Mouse (Mus musculus): ENCODE data around the gene Scarf2.

Gene Scarf2

DNA sequence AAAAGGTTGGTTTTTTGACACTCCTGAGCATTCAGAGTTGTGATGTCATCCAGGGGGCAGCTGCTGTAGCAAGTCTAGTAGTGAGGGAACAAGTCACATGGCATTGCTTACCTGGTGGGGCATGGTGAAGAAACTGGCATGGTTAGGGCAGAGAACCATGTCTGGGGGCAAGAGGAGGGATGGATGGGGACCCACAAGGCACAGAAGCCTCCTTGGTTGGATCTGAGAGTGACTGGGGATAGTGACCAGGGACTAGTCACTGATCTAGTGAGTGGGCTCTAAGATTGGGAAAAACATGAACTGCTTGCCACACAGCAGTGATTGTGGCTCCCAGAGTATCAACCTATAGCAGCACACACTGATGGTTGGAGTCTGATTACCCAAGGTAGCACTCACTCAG, 2.5 kb downstream of the Scarf2 start:
- no peak for DNase-seq (ENCODE audit: low spot score in 2 of 2)

DNA sequence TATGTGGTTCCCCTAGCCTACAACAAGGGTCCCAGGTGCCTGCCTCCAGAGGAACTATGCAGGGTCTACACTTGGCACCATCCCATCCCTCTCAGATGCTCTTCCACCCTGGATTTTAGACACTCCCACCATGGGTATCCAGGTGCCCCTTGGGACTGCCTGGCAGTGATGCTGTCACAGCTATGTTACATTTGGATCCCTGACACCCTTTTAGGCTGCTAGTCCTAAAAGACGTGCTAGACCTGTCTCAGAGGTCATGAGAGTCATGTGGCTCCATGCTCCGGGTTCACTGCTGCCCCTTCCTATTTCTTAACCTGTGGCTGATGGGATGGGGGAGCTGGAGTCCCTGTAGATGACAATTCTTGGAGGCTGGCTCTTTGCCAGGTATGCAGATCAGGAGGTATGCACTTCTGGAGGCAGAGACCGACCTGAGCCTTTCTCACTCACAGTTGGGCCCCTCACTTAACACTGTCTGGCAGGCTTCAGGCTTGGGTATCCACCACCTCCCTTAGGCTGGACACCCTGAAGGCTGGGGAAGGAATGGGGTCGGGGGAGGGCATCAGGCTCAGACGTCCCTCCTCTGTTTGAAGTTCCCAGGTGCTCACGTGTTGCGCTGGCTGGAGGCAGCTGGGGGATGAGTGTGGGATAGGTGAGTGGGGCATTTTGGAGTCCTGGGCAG, 4.8 kb downstream of the Scarf2 start:
- DNase-seq (ENCODE audit: low spot score in 2 of 2), result no peak

DNA sequence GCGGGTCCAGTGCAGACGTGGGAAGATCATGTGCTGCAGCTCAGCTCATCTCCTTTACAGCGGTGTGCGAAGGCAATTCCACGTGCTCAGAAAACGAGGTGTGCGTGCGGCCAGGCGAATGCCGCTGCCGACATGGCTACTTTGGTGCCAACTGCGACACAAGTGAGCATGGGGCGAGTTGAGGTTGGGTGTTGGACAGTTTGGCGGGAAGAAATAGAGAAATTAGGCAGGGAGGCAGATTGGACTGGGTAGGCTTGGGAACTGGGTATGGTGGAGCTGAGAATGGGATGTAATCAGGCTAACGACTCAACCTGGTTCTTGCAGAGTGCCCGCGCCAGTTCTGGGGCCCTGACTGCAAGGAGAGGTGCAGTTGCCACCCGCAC, 5.4 kb downstream of the Scarf2 start:
- no peak for DNase-seq (ENCODE audit: low spot score in 2 of 2)

DNA sequence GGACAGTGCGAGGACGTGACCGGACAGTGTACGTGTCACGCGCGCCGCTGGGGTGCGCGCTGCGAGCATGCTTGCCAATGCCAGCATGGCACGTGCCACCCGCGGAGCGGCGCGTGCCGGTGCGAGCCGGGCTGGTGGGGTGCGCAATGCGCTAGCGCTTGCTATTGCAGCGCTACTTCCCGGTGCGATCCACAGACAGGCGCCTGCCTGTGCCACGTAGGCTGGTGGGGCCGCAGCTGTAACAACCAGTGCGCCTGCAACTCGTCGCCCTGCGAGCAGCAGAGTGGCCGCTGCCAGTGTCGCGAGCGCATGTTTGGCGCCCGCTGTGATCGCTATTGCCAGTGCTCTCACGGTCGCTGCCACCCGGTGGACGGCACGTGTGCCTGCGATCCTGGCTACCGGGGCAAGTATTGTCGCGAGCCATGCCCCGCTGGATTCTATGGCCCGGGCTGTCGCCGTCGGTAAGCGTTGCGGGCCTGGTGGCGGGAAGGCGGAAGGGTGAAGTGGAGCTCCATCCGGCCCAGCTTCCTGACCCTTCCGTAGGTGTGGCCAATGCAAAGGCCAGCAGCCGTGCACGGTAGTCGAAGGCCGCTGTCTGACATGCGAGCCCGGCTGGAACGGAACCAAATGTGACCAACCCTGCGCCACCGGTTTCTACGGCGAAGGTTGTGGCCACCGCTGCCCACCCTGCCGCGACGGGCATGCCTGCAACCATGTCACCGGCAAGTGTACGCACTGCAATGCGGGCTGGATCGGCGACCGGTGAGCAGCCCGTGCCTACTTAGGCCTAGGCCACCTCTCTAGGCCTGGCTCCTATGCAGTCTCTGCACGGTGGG, 6.0 kb downstream of the Scarf2 start:
- peak in 1 of 2 experiments; percentile 60 for DNase-seq (ENCODE audit: low spot score in 2 of 2)

DNA sequence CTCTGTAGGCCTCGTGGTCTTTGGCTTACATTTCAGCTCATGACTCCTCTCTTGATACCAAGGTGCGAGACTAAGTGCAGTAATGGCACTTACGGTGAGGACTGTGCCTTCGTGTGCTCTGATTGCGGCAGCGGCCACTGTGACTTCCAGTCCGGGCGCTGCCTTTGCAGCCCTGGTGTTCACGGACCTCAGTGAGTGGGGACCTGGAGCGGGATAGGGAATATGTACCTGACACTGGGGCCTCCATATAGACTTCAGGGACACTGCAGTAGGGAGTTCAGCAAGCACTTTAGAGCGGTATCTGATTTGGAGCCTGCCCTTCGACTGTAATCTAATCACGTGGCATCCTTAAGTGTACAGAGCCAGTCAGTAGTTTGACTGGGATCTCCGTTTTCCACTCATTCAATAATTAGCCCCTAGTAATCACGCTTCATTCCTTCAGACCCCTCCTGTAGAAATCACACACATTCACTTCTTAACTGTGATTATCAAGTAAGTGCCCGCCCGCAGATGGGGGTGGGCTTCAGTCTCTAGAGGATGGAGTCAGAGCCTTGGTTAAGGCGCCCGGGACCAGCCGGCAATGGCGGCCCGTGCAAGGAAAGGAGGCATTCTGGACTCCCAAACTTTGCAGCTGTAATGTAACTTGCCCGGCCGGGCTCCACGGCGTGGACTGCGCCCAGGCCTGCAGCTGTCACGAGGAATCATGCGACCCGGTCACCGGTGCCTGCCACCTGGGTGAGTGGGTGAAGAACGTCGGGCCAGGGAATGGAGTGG, 6.8 kb downstream of the Scarf2 start:
- DNase-seq (ENCODE audit: low spot score in 2 of 2), result no peak

DNA sequence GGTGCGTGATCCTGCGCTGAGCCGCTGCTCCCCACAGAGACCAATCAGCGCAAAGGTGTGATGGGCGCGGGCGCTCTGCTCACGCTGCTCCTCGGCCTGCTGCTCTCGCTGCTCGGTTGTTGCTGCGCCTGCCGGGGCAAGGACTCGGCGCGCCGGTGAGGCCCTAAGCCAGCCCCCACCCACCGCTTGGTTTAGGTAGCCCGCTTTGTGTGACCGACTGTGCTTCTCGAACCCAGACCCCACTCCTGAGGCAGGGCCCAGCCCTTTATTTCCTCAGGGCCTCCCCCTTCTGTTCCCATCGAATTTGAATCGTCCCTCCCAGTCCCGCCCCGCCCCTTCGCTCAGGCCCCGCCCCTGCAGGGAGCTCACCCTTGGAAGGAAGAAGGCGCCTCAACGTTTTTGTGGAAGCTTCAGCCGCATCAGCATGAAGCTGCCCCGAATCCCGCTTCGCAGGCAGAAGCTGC, 7.4 kb downstream of the Scarf2 start:
- peak in 1 of 2 experiments; percentile 65 for DNase-seq (ENCODE audit: low spot score in 2 of 2)

DNA sequence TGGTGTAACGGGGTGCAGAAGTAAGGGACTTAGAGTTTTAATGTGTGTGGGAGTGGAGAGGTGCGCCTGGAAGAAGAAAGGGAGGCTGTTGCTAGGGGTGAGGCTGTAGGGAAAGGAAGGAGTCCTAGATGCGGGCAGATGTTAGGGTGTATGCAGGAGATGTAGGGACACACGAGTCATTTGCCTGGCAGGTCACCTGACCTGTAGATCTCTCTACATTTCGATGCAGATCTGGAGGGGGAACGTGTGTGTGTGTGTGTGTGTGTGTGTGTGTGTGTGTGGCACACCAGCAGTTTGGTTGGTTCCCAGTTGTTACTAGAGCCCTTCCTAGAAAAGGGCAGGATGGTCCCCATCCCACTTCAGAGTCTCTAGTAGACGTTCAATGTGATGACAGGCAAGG, 7.9 kb downstream of the Scarf2 start:
- no peak for DNase-seq (ENCODE audit: low spot score in 2 of 2)

DNA sequence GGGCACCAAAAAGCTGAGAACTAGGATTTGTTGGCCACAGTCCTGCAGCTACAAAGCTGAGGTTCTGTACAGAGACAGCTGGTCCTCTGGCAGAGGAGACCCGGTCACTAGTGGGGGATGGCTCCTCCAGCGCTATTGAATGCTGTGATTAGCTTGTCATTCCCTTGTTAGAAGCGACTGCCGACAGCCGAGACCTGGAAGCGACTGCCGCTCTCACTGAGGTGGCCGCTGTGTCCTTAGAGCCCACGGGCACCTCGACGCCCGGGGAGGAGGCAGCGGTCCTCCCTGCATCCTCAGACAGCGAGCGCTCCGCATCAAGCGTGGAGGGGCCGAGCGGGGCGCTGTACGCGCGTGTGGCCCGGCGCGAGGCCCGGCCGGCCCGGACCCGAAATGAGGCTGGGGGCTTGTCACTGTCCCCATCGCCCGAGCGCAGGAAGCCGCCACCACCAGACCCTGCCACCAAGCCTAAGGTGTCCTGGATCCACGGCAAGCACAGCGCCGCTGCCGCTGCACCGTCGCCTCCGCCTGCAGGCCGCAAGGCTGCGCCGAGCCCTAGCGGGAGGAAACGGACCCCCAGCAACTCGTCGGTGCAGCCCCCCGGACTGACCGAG, 9.6 kb downstream of the Scarf2 start:
- DNase-seq (ENCODE audit: low spot score in 2 of 2), result peak in 1 of 2 experiments; percentile 68

DNA sequence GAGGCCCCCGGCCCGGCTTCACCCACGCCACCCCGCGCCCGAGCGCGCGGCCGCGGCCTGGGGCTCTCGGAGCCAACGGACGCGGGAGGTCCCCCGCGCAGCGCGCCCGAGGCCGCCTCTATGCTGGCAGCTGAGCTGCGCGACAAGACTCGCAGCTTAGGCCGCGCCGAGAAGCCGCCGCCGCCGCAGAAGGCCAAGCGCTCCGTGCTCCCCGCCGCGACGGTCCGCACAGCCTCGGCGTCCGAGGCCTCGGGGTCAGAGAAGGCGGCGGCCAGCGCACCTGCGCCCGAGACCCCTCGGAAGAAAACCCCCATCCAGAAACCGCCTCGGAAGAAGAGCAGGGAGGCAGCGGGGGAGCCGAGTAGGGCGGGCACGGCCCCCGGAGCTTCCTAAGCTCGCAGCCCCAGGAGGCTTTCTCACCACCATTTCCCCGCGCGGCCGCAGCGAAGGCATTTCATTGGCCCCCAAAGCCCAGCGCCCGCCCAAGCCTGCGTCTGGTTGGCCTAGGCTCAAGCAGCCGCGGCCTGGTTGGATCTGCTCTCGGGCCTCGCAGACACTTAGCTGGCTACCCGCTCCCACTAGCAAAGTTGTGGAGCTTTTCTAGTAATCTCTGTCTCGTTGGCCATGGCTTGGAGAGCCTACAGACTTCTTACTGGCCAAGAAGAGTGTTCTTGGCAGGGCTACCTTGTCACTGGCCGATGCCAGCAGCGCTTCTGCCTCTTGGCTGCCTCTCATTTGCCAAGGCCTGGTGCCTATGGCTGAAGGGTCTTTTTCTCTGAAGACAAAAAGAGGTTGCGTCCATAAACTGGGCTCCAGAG, 10.3 kb downstream of the Scarf2 start:
- peak; percentile 75 to 89 for DNase-seq (ENCODE audit: low spot score in 2 of 2)

DNA sequence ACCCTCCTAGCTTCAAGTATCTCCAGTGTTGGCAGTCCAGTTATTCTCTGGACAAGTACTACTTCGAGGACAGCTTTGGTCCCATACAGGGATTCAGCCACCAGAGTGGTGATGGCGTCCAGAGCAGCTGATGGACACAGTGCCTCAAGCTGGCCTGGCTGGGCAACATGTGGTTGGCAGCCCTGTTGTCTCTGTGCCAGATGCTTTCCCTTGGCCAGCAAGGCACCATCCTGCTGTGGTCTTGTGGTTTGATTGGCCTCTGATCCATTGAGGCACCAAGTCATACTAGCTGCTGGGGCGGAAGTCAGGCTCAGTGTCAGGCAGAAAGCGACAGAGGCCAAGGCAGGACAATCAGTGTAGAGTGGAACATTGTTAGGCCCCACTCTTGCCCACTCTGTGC, 12.0 kb downstream of the Scarf2 start:
- peak in 1 of 2 experiments; percentile 48 for DNase-seq (ENCODE audit: low spot score in 2 of 2)

DNA sequence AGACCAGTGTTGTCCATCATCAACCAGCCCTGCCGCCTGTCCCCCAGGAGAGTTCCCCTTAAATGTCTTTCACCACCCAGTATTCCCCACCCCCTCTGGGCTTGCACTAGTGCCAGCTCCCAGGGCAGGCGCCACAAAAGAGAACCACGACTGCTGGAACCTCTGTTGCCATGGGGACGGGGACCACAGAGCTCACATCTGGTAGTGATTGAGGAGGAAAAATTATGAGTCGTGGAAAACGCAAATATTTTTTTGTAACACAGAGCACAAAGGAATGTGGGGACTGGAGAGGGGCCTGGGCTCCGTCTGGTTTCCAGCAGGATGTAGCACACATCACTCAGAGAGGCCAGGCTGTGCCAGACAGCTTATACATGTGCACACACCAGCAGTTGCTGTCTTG, 12.6 kb downstream of the Scarf2 start:
- peak in 1 of 2 experiments; percentile 55 for DNase-seq (ENCODE audit: low spot score in 2 of 2)

DNA sequence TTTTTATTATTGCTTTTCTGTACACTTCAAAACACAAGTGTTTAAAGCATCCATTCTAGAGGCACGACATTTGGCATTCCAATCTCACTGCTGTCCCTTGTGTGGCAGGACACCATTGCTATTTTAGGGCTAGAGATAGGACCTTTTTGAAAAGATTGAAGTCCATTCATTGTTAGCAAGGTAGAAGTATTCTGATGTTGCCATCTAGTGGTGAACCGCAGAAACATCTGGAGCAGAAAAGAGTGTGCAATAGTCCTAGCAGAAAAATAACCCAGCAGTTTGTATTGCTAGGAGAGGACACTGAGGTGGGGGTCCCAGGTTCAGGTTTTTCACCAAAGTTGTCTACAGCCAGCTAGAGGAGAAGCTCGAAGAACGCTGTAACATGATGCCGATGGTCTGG, 15.0 kb downstream of the Scarf2 start:
- DNase-seq (ENCODE audit: low spot score in 2 of 2), result no peak

DNA sequence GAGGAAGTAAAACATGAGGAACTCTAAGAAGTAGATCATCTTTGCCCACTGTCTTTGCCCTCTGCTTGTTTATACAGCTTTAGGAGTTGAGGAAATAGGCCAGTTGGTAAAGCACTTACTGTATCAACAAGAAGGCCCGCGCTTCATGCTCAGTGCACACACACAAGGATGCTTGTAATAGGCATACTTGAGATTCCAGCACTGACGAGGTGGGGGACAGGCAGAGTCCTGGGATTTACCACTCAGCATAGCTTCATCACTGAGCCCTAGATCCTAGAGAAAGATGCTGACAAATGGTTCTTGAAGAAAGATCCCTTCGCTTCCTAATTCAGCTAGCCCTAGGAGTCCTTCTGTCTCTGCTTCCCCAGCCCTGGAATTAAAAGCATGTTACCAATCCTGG, 16.1 kb downstream of the Scarf2 start:
- no peak for DNase-seq (ENCODE audit: low spot score in 2 of 2)

DNA sequence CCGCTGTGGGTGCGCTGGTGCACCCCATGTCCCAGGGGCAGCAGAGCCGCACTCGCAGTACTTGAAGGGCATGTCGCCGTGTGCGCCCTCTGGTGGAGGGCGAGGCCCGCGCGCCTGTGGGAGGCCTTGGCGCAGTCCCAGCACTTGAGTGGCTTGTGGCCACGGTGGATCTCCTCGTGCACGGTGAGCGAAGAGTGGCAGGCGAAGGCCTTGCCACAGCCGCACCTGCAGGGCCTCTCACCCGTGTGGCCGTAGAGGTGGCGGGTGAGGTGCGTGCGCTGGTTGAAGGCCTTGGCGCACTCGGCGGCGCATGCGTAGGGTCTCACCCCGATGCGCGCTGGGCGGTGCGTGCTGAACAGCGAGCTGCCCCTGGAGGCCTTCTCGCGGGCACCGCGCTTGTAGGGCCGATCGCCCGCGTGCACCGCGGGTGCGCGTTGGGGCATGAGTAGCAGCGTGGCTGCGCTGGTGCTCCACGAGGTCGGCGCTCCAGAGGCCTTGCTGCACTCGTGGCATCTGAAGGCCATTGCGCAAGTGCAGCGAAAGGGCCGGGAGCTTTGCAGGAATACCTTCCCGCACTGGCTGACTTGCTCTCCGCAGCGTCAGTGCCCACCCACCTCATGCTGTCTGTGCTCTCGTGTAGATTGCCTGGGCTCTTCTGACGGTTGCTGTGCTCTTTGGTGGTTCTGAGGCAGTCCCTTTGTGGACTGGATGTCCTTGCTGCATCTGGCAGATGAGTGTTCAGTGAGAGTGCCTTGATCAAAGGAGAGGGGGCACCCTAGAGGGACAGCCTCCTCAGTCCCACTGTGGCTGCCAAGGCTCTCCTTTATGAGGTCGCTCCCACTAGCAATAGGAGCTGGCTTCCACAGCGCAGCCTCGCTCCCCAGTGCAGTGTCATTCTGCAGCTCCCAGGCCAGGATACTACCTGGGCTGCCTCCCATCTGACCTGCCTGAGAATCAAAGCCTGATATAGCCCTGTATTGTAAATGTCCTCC, 18.6 kb downstream of the Scarf2 start:
- DNase-seq (ENCODE audit: low spot score in 2 of 2), result peak; percentile 51 to 81

DNA sequence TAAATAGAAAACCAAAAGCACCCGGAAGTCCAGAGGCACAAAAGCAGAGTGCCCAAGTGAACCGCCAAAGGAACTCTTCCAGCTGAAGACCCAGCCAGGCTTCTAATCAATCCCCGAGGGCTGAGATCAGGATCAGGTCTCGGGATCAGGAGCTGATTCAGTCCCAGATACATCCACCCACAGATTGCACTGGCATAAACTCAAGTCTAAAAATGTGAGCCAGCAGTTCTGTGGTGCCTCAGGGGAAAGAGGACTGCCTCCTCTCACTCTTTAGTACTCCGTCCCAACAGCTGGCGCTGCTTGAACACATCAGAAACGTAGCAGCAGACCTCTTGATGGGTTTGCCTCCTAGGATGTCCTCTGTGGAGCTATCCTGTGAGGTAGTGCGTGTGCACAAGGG, 19.4 kb downstream of the Scarf2 start:
- DNase-seq (ENCODE audit: low spot score in 2 of 2), result no peak

DNA sequence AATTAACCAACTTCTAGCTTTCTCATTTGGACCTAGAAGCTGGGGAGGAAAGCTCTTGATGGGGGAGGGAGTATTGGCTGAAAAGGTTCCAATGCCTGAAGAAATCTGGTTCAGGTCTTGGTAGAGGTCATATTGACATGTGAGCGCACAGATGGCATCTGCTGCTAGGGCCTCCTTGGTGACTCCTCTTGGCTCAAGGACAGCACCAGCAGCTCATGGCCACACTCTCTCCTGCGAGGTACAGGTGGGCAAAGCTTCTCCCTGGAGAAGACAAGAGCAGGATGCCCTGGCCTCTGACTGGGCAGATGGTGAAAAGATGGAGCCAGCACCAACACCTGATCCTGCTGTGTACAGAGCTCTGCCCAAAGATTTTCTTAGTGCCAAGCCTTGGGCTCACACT, 29.4 kb downstream of the Scarf2 start:
- DNase-seq (ENCODE audit: low spot score in 2 of 2), result no peak

DNA sequence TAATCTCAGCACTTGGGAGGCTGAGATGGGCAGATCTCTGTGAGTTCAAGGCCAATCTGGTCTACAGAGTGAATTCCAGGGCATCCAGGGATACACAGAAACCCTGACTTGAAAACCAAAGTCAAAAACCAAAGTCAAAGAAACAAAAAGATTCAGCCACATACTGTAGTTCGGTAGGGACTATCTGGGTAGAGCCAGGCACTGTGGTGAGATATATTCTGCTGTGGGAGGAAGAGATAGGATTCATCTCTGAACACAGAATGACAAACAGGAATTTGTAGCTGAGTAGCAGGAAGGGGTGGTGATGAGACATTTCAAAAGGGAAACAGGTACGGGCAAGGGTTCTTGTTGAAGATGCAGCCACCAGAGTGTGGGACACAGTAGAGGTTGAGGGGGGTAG, 31.1 kb downstream of the Scarf2 start:
- no peak for DNase-seq (ENCODE audit: low spot score in 2 of 2)

DNA sequence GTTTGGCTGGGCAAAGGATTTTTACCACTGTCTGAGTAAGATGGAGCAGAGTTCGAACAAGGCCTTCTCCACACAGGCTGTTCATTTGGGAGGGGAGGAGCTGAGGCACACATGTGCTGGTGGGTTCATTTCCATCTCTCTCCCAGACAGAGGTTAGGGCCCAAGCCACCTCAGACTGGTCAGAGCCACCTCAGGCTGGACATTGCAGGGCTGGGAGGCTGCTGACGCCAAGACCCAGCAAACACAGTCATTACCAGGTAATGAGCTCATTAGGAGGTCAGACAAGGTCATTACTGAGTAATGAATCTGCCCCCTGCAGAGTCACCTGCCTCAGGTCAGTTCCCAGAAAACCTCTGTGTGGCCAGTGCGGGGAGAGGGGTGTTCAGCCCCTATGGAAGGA, 31.8 kb downstream of the Scarf2 start:
- DNase-seq (ENCODE audit: low spot score in 2 of 2), result no peak

DNA sequence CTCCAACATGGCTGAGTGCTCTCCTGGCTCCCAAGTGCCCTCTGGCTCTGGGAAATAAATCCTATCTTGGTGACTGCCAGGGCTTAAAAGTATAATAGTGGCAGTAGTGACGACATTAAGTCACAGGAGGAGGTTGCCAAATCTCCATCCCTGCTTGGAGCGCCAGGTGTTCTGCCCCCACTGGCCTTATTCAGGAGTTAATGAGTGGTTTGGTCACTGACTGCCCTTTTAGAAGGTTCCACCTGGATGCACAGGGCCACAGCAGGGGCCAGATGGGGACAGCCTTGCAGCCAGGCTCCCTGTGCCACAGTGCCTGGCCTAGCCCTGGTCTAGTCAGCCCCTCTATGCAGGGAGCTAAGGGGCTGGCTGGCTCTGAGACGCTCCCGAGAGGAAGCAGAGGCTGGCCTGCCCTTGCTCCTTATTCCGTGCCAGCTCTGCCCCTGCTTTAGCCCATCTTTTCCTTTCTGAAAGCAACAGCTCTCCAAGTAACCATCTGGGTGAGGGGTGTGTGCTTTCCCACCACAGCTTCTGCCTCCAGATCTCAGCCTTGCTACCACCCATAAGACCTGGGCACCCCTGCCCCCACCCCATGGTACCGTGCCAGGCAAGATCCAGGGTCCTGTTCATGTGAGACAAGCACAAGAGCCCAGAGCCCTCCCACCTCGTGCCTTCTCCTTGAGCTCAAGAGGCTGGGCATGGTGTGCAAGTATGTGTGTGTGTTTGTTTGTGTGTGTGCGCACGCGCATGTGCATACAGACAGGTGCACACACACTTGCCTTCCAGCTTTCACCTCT, 33.5 kb downstream of the Scarf2 start:
- DNase-seq (ENCODE audit: low spot score in 2 of 2), result no peak
